Mouse (Mus musculus) embryonic facial prominence, embryonic 11.5 days (tissue): ENCODE results near the gene Gm16223. TPM values are rescaled to one million over a fixed set of nuclear protein-coding genes. Genes with fewer than 3 reads are reported as not detected.

Source experiments
- ATAC-seq: fragments of 200-750 bp; cut with Nextera tagmentation; replicated peaks from 2 replicates; pipeline ENCODE4 v1.8.0; 2017; ENCODE audit warnings: low read depth; ENCODE audit not compliant: insufficient number of reproducible peaks, low FRiP score, low TSS enrichment
- DNase-seq: peaks from one replicate; pipeline ENCODE4 v3.0.0-alpha.2; 2015; ENCODE audit warnings: low spot score
- H3K27ac ChIP-seq: fragments of 300-500 bp; sonication (generic); replicated peaks from 2 replicates; pipeline ENCODE4 v1.5.1; 2014; ENCODE audit warnings: mild to moderate bottlenecking, low read depth, low read length, control low read depth
- H3K27me3 ChIP-seq: fragments of 300-500 bp; sonication (generic); 2 replicates; pipeline ENCODE4 v1.6.1; 2014; ENCODE audit warnings: mild to moderate bottlenecking, low read length, moderate library complexity, mixed read lengths; ENCODE audit not compliant: control insufficient read depth, insufficient read depth
- H3K36me3 ChIP-seq: fragments of 300-500 bp; sonication (generic); replicated peaks from 2 replicates; pipeline ENCODE4 v1.6.1; 2014; ENCODE audit warnings: low read depth, mild to moderate bottlenecking, low read length, moderate library complexity, mixed read lengths; ENCODE audit not compliant: control insufficient read depth, insufficient read depth
- H3K4me1 ChIP-seq: fragments of 300-500 bp; sonication (generic); 2 replicates; pipeline ENCODE4 v1.6.1; 2014; ENCODE audit warnings: low read length, mixed read lengths; ENCODE audit not compliant: control insufficient read depth, insufficient read depth
- H3K4me2 ChIP-seq: fragments of 300-500 bp; sonication (generic); 2 replicates; pipeline ENCODE4 v1.6.1; 2014; ENCODE audit warnings: low read depth, mild to moderate bottlenecking, control low read depth, low read length, moderate library complexity
- H3K4me3 ChIP-seq: fragments of 300-500 bp; sonication (generic); 2 replicates; pipeline ENCODE4 v1.5.1; 2014; ENCODE audit warnings: low read depth, low read length, control low read depth
- H3K9ac ChIP-seq: fragments of 300-500 bp; sonication (generic); replicated peaks from 2 replicates; pipeline ENCODE4 v1.6.1; 2014; ENCODE audit warnings: mild to moderate bottlenecking, control low read depth, low read length
- H3K9me3 ChIP-seq: fragments of 300-500 bp; sonication (generic); replicated peaks from 2 replicates; pipeline ENCODE4 v1.6.1; 2016; ENCODE audit warnings: mild to moderate bottlenecking, low read length, inconsistent platforms, mixed read lengths; ENCODE audit not compliant: control insufficient read depth
- WGBS: fragments of 180-500 bp; shearing (Covaris S2); extraction: QIAGEN DNeasy Blood & Tissue Kit; methylation state at CpG from one replicate; pipeline ENCODE4 v1.1.7; 2014; 5-methylcytosine and 5-hydroxymethylcytosine counted together
- polyA plus RNA-seq: library from polyadenylated mRNA; unstranded; fragments of >200 nt; fragmentation: Nextera tagmentation; extraction: Ambion mirVana; gene quantifications from 2 replicates; pipeline ENCODE4 v1.2.1, GENCODE M21; 2014

The Gm16223 gene
- polyA plus RNA-seq = not detected in 2 replicates

DNA sequence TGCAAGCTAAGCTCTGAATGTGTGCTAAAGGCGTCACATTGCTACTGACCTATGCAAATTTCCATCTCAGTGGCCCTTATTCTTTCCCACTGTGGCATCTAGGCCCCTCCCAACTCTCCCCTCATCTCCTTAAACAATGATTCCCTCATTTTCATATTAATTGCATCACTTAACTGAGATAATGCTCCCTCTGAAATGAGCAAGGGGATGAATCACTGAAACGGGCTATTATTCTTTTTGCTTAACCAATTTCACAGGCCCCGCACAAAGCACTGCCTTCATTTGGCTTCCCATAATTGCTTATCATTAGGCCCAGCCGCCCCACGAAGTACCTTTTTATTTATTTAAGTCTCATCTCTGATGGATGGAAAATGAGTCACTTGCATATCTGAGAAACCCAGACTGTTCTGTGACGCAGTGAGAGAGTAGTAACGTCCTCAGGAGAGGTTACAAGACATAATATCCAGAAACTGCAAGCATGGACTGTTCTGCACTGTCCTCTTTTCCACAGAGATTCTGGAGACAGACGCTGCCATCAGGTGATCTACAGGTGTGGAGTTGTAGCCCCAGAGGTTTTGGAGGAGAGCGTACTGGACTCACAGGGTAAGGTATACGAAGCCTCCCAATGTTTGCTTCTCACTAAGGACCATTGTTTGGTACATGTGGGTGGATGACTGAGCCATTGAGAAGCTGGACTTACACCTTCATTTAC is at the start of gene Gm16223:
TSS of gene Gm16223 (plus strand) at position 485 of the 712 bp plus-strand sequence.
- H3K9ac ChIP-seq = no peak within 1 kb of the TSS
- no peak within 1 kb of the TSS for H3K27ac ChIP-seq
- H3K4me2 ChIP-seq = no peak within 1 kb of the TSS
- H3K27me3 ChIP-seq = no peaks in the 10 kb centered on the region
- no peak for DNase-seq
- no peak for ATAC-seq
- no peaks in the 10 kb centered on the region for H3K4me1 ChIP-seq
- no peak within 1 kb of the TSS for H3K4me3 ChIP-seq
- WGBS = 81% methylated on average over 10 of the region's 10 CpGs
- H3K36me3 ChIP-seq = no peaks in the 10 kb centered on the region
- no peaks in the 10 kb centered on the region for H3K9me3 ChIP-seq

DNA sequence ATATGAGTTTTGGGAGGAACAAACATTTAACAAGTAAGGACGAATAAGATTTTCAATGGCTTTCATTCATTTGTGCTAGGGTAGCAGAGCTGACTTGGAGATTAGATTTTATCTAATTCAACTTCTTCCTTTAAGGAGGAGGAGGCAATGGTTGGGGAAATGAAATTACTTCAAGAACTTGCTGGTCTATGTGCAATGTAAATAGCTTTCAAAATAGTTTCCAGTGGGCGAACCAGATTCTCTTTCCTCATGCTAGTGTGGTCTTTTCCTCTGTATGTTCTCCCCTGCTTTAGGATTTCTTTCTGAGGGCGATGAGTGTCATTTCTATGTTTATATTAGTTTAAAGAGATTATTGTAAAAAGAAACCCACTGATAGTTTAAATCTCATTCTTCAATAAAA is 45.7 kb upstream of the Gm16223 start:
- ATAC-seq = no peak
- H3K27me3 ChIP-seq = no peaks in the 10 kb centered on the region
- H3K36me3 ChIP-seq = no peaks in the 10 kb centered on the region
- 73% methylated on average over 3 of the region's 3 CpGs for whole genome bisulfite sequencing
- no peak overlapping the region for H3K27ac ChIP-seq
- H3K9me3 ChIP-seq = no peaks in the 10 kb centered on the region
- no peak overlapping the region for H3K4me3 ChIP-seq
- H3K4me1 ChIP-seq = no peaks in the 10 kb centered on the region
- DNase-seq = no peak
- no peak overlapping the region for H3K9ac ChIP-seq
- no peak overlapping the region for H3K4me2 ChIP-seq

DNA sequence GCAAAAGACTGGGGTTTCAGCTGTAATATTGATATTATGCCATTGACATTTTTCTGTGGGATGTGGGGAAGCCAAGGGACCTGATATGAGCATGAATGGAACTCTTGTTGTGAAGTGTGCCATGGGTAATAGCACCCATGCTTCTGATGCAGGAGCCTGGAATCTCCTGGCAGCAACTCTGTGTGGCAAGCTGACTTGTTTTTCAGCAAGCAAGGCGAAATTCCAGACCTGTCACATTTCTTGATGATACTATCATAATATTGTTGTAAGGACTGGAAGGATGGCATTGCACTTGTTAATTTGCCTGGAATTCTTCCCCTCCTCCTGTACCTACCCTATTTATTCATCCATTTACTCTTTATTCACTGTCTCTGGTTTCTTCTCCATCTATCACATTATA is 44.2 kb upstream of the Gm16223 start:
- Histone ChIP-seq H3K27me3 (no peaks in the 10 kb centered on the region), H3K36me3 (no peaks in the 10 kb centered on the region), H3K4me3 (no peak overlapping the region), H3K9ac (no peak overlapping the region), H3K9me3 (no peaks in the 10 kb centered on the region), H3K27ac (no peak overlapping the region), H3K4me1 (no peaks in the 10 kb centered on the region), H3K4me2 (no peak overlapping the region)
- 68% methylated on average over 1 of the region's 1 CpGs for WGBS
- ATAC-seq (no peak), DNase-seq (no peak)

DNA sequence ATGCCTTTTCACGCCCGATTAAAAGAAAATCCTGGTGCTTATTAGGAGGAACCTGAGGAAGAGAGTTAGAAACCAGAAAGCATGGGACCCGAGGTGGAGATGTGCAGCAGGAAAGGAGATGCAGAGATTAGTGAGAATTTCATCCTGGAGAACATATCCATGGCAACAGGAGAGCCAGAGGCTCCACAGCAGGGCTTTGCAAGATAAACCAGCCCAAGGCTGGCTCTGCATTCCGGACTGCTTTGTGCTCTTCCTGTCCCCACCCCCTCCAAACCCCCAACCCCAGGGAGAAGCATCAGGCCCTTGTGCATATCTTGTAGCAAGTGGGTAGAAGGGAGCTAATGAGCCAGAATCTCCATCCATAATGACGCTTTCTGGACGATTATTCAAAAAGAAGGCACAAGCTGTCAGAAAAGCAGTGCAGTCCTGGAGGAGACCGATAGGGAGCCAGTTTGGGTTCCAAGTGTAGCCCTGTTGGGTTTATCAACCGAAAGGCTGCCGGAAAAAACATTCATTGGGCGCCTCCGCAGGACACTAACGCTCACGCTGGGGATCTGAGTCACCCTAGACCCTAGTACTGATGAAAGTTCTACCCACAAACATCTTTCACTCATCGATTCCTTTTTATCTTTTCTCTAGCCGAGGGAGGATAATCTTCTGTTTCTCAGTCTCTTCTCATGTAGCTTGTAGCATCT is 31.2 kb upstream of the Gm16223 start:
- no peak overlapping the region for H3K4me3 ChIP-seq
- no peaks in the 10 kb centered on the region for H3K9me3 ChIP-seq
- no peaks in the 10 kb centered on the region for H3K4me1 ChIP-seq
- H3K27me3 ChIP-seq = no peaks in the 10 kb centered on the region
- DNase-seq (no peak), ATAC-seq (no peak)
- no peaks in the 10 kb centered on the region for H3K36me3 ChIP-seq
- H3K27ac ChIP-seq = no peak overlapping the region
- H3K4me2 ChIP-seq = no peak overlapping the region
- H3K9ac ChIP-seq = no peak overlapping the region
- WGBS = 54% methylated on average over 15 of the region's 15 CpGs

DNA sequence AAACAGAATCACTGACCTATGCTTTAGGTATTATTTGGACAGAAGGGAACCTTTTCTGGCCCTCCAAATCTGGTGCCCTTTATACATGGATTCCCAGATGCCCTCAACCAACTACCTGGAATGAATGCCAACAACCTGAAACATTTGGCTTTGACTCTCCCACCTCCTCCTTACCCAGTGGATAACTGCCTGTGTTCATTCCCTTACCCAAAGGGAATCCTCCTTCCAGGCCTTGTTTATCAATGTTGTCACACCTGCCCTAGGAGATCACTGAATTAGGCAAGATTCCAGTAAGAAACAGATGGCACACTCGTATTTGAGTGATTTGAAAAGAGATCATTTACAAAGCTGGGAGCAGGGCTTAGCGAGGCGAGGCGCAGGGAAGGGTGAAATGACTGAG is 13.1 kb upstream of the Gm16223 start:
- Histone ChIP-seq H3K27me3 (no peaks in the 10 kb centered on the region), H3K4me2 (no peak overlapping the region), H3K4me1 (no peaks in the 10 kb centered on the region), H3K27ac (no peak overlapping the region), H3K36me3 (no peaks in the 10 kb centered on the region), H3K9ac (no peak overlapping the region), H3K9me3 (no peaks in the 10 kb centered on the region), H3K4me3 (no peak overlapping the region)
- DNase-seq (no peak), ATAC-seq (no peak)
- 81% methylated on average over 4 of the region's 4 CpGs for WGBS

DNA sequence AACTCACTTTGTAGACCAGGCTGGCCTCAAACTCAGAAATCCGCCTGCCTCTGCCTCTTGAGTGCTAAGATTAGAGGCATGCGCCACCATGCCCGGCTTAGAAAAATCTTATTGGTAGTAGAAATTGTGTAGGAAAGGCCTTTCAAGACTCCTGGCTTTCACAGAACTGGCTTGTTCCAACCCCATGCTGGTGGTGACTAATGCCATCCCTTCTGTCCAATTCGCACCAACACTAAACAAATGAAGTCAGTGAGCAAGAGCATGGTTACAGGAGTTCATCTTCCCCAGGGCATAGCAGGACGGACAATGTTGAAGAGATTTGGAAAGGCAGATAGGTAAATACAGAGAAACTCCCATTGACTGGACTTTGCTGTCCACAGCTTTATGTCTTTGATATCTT is 12.6 kb upstream of the Gm16223 start:
- no peak for DNase-seq
- Histone ChIP-seq H3K9ac (no peak overlapping the region), H3K27ac (no peak overlapping the region), H3K4me2 (no peak overlapping the region), H3K36me3 (no peaks in the 10 kb centered on the region), H3K27me3 (no peaks in the 10 kb centered on the region), H3K4me3 (no peak overlapping the region), H3K9me3 (no peaks in the 10 kb centered on the region), H3K4me1 (no peaks in the 10 kb centered on the region)
- WGBS = 92% methylated on average over 5 of the region's 5 CpGs
- no peak for ATAC-seq

DNA sequence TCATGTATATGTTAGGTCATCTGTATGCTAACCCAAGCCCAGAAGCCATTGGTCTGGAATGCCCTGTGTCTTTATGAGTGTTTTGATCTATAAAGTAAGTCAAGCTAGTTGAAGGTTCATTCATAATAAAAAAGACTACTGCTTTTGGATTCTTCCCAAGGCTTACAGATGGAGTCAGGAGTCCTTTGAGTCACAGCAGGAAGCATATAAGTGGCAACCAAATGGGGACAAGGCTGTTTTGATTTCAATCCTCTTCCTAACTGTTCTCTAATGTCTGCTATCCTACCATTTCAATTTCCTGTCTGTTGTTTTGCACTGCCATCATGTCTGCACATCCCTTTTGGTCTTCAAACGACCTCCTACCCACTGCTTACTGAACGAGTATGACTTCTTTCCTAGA is 2.7 kb upstream of the Gm16223 start:
- Histone ChIP-seq H3K27ac (no peak overlapping the region), H3K9ac (no peak overlapping the region), H3K4me3 (no peak overlapping the region), H3K4me2 (no peak overlapping the region), H3K9me3 (no peaks in the 10 kb centered on the region), H3K36me3 (no peaks in the 10 kb centered on the region), H3K4me1 (no peaks in the 10 kb centered on the region), H3K27me3 (no peaks in the 10 kb centered on the region)
- 53% methylated on average over 2 of the region's 2 CpGs for WGBS
- DNase-seq (no peak), ATAC-seq (no peak)

DNA sequence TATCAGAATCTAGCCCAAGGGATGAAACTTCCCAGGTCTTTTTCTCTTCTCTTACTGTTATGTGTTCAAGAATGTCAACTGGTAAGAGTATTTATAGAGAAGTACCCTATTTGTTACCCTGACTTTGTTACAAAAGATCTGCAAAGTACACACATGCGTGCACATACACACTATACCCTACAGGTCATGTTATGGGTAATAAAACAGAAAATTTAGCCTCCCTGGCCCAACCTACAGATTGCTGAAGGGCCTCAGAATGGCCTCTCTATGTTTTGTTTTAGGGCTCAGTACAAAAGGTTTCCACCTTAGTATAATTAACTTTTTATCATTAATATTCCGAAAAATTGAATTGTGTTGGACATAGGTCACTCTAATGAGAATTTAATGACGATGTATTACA is 685 bp upstream of the Gm16223 start:
- Histone ChIP-seq H3K4me1 (no peaks in the 10 kb centered on the region), H3K27me3 (no peaks in the 10 kb centered on the region), H3K4me2 (no peak overlapping the region), H3K36me3 (no peaks in the 10 kb centered on the region), H3K9ac (no peak overlapping the region), H3K27ac (no peak overlapping the region), H3K4me3 (no peak overlapping the region), H3K9me3 (no peaks in the 10 kb centered on the region)
- 81% methylated on average over 3 of the region's 3 CpGs for WGBS
- DNase-seq (no peak), ATAC-seq (no peak)
